Mouse (Mus musculus) bone marrow, adult 2 months (tissue): ENCODE data around the gene Rc3h1. TPM values are rescaled to one million over a fixed set of nuclear protein-coding genes. Genes with fewer than 3 reads are reported as not detected.
"Not testable (repeated sequence)": the region's sequence is repeated elsewhere in the genome, so short reads cannot be mapped to it uniquely, and the experiment has no call there.

Source experiments
- H3K27ac ChIP-seq: fragments of 200-500 bp; 2 replicates; pipeline ENCODE4 v1.5.1; 2012; ENCODE audit warnings: low read depth, mild to moderate bottlenecking, control low read depth, inconsistent platforms, low read length; ENCODE audit not compliant: control insufficient read depth, poor library complexity, insufficient read depth
- H3K4me1 ChIP-seq: fragments of 200-500 bp; 2 replicates; pipeline ENCODE4 v1.6.1; 2011; ENCODE audit warnings: low read length; ENCODE audit not compliant: control insufficient read depth, insufficient read depth
- H3K4me3 ChIP-seq: fragments of 200-500 bp; replicated peaks from 2 replicates; pipeline ENCODE3; 2011; ENCODE audit warnings: mild to moderate bottlenecking, low read depth, low read length, control low read depth; ENCODE audit not compliant: control insufficient read depth
- CTCF ChIP-seq: fragments of 200-500 bp; IDR thresholded peaks from 2 replicates; pipeline ENCODE4 v1.5.1; 2011; ENCODE audit warnings: low read length, control low read depth; ENCODE audit not compliant: control insufficient read depth, insufficient read depth
- POLR2A ChIP-seq: fragments of 200-500 bp; IDR thresholded peaks from 2 replicates; pipeline ENCODE4 v1.6.1; 2011; ENCODE audit warnings: low read depth, mild to moderate bottlenecking, control low read depth, low read length, borderline replicate concordance; ENCODE audit not compliant: control insufficient read depth
- WGBS: fragments of 180-500 bp; shearing (Covaris S2); methylation state at CpG from one replicate; pipeline ENCODE4 v1.1.7; 2018; 5-methylcytosine and 5-hydroxymethylcytosine counted together
- polyA plus RNA-seq: library from polyadenylated mRNA; stranded (reverse); fragments of >200 nt; gene quantifications from 2 replicates; pipeline ENCODE4 v1.2.4, GENCODE M21; 2011; ENCODE audit warnings: low replicate concordance; ENCODE audit not compliant: missing spikeins, insufficient read depth, insufficient read length

The Rc3h1 gene
- polyA plus RNA-seq: 8.8 and 9.1 TPM in 2 replicates

DNA sequence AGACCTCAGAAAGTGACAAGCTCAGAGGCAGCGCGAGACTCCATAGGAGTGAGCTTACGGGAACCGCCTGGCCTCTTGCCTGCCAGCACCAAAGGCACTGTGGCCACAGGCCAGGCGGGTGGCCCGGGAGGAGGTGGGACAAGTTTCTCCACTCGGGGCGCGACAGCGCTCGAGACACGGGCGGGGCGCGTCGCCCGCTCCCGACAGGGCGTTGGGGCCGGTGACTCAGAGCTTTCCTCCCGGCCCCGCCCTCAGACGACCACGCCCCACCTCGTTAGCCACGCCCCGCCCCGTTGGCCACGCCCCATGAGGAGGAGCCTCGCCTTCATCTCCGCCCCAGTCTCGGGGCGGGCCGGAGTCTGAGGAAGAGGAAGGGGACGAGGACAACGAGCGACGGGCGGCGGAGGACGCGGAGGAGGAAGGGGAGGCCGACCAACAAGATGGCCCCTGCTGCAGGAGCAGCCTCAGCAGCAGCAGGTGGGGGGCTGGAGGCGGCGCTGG lies at the start of gene Rc3h1:
Gene Rc3h1, plus strand, starts transcription at position 362 of the 501 bp plus-strand sequence.
- under 1% methylated on average over 45 of the region's 45 CpGs for WGBS
- no peaks in the 10 kb centered on the region for H3K4me1 ChIP-seq
- TF ChIP-seq CTCF (no peak), POLR2A (peak; percentile 96)
- H3K4me3 ChIP-seq: peak within 1 kb of the TSS; percentile 89
- H3K27ac ChIP-seq: peak within 1 kb of the TSS; percentile 96

DNA sequence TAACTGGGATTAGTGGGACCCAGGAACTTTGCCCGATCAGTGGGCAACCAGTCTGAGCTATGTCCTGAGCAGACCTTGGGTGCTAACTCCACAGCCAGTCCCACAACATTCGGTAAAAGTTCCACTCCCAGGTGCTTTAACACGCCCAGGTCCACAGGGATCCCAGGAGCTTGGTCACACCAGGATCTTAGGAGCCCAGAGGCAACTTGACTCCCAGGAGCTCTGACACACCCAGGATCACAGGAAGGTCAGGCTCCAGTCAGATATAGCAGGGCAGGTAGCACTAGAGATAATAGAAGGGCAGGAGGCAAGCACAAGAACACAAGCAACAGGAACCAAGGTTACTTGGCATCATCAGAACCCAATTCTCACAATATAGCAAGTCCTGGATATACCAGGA lies 48.1 kb upstream of the Rc3h1 start:
- no peak for TF ChIP-seq CTCF
- TF ChIP-seq POLR2A: no peak
- Histone ChIP-seq H3K4me3 (no peak overlapping the region), H3K4me1 (no peaks in the 10 kb centered on the region), H3K27ac (no peak overlapping the region)
- WGBS: 80% methylated on average over 3 of the region's 3 CpGs

DNA sequence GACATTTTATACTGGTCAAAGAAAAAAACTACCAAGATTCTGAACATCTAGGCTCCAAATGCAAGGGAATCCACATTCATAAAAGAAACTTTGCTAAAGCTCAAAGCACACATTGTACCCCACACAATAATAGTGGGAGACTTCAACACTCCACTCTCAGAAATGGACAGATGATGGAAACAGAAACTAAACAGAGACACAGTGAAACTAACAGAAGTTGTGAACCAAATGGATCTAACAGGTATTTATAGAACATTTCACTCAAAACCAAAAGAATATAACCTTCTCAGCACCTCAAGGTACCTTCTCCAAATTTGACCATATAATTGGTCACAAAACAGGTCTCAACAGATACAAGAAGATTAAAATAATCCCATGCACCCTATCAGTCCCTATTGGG lies 46.3 kb upstream of the Rc3h1 start:
- H3K27ac ChIP-seq, H3K4me3 ChIP-seq, H3K4me1 ChIP-seq: not testable (repeated sequence)

DNA sequence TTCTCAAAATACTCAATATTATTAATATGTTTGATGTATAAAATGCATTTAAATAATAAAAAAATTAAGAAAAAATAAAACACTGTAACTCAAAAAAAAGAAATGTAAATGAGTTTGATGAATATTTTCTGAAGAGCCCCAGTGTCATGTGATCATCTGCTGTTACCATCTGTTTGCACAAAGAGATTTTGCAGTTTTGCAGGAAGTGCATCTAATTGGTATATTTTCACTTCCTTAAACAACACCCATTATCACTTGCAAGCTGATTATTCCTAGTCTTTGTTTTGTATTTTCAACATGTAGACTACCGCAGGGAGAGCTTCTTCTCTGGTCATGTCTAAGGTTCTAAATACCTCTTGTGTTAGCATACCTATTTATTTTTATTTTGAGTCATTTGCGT lies 45.1 kb upstream of the Rc3h1 start:
- Histone ChIP-seq H3K27ac (no peak overlapping the region), H3K4me3 (no peak overlapping the region), H3K4me1 (no peaks in the 10 kb centered on the region)
- WGBS: 81% methylated on average over 2 of the region's 2 CpGs
- no peak for TF ChIP-seq CTCF
- no peak for TF ChIP-seq POLR2A

DNA sequence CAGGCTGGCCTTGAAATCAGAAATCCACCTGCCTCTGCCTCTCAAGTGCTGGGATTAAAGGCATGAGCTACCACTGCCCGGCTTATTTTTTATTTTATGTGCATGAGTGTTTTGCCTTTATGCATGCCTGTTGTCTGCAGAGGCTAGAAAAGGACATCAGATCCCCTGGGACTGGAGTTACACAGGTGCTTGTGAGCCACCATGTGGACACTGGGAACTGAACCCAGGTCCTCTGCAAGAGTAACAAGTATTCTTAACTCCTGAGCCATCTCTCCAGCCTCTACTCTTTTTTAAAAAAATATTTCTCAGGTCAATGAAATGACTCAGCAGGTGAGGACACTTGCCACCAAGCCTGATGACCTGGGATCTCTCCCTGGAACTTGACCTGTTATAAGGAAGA lies 44.6 kb upstream of the Rc3h1 start:
- TF ChIP-seq CTCF: no peak
- no peak for TF ChIP-seq POLR2A
- Histone ChIP-seq H3K4me3 (no peak overlapping the region), H3K4me1 (no peaks in the 10 kb centered on the region), H3K27ac (no peak overlapping the region)
- WGBS: 74% methylated on average over 1 of the region's 1 CpGs

DNA sequence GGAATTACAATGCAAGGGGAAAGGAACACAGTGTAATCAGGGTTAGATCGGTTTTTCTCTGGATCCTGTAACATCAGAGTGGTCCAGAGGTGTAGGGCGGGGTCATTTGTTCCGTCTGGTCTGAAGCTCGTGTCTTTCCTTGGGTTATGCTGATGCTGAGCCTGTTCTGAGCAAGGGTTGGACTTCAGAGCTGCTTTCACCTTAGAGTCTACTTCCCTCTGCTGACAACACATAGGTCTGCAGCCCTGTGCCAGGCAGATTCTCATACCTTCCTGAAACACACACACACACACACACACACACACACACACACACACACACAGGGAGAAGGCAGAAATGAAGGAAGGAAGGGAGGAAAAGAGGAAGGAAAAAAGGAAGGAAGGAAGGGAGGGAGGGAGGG lies 43.2 kb upstream of the Rc3h1 start:
- Histone ChIP-seq H3K4me1 (no peaks in the 10 kb centered on the region), H3K4me3 (no peak overlapping the region), H3K27ac (no peak overlapping the region)
- TF ChIP-seq CTCF (peak; percentile 32), POLR2A (no peak)
- WGBS: 40% methylated on average over 4 of the region's 4 CpGs

DNA sequence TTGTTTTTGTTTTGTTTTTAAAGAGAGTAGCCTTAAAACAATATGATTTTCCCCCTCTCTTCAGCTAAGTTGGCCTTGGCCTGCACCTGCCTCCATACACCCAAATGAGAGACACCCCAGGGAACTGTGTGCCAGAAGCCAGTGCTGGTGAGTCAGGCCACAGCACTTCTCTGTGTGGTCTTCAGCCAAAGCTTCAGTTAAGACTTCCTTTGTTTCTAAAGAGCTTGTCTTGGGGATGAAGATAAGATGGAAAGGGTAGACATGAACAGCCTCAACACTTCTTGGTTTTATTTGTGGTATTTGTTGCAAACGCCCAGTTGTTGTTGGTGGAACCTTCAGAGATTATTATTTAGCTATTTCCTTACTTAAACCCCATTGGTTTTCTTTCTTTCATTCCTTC lies 31.5 kb upstream of the Rc3h1 start:
- WGBS: 33% methylated on average over 1 of the region's 1 CpGs
- Histone ChIP-seq H3K27ac (no peak overlapping the region), H3K4me3 (no peak overlapping the region), H3K4me1 (no peaks in the 10 kb centered on the region)
- no peak for TF ChIP-seq CTCF
- no peak for TF ChIP-seq POLR2A

DNA sequence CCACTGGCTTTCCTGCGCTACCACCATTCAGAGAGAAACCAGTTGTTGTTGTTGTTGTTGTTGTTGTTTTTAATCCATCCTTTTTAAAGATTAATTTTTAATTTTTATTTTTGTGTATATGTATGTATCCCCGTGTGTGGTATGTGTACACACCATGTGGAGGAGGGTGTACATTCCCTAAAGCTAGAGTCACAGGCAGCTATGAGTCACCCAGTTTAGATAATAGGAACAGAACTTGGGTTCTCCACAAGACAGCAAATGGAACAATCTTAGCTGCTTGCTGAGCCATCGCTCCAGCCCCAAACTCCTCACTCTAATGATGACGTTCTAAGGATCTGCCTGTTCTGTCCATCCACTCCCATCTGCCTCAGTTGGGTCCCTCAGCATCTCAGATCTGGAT lies 29.2 kb upstream of the Rc3h1 start:
- no peak for TF ChIP-seq POLR2A
- TF ChIP-seq CTCF: no peak
- no peak overlapping the region for H3K27ac ChIP-seq
- no peak overlapping the region for H3K4me3 ChIP-seq
- no peaks in the 10 kb centered on the region for H3K4me1 ChIP-seq
- WGBS: 85% methylated on average over 4 of the region's 4 CpGs

DNA sequence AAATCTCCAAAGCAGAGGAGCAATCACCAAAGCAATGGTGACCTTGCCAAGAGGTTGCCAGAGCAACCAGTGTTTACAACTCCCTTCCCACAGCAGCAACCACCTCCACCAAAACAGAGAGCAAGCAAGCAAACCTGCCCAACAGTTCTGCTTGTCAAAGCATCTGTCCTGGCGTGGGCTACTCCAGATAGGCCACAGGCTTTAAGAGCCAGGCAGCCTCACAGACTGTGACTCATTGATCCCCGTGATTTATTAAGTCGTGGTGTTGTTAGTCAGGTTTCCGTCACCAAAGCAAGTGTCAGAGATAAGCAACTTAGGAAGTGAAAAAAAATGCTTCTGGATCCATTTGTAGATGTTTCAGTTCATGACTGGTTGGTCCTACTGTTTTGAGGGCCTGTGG lies 27.7 kb upstream of the Rc3h1 start:
- WGBS: 41% methylated on average over 4 of the region's 4 CpGs
- Histone ChIP-seq H3K4me3 (no peak overlapping the region), H3K27ac (no peak overlapping the region), H3K4me1 (no peaks in the 10 kb centered on the region)
- TF ChIP-seq CTCF (no peak), POLR2A (no peak)

DNA sequence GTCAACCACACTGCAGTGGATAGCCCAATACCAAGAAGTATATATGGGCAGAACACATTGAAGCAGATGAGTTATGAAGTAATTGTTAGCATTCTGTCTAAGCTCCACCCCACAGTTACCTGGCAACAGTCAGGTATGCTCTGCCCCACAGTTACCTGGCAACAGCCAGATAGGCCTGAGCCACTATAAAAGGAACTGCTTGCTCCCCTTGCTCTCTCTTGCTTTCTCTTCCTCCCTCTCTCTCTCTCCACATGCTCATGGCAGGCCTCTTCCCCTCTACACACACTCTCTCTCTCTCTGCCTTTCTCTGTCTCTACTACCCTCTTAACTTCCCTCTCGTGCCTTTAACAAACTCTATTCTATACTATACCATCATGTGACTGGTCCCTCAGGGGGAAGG lies 24.8 kb upstream of the Rc3h1 start:
- 38% methylated on average over 1 of the region's 1 CpGs for WGBS

More for the DNA sequence above, 24.8 kb upstream of the Rc3h1 start:
- H3K4me1 ChIP-seq, H3K4me3 ChIP-seq, H3K27ac ChIP-seq: not testable (repeated sequence)
